Mouse (Mus musculus): Measurements from ENCODE around the gene Vmn2r70. TPM values are rescaled to one million over a fixed set of nuclear protein-coding genes. Genes with fewer than 3 reads are reported as not detected.

The Vmn2r70 gene
- polyA plus RNA-seq (2012), result not detected in 2 replicates

GRCm38 (mm10) chr7:85569092-85569491 lies at the start of gene Vmn2r70:
Vmn2r70 (minus strand) TSS chr7:85569192.
- no peak for TF ChIP-seq GATA1 (IDR thresholded peaks at IDR 0.05; ENCODE audit: low read length)

- TF ChIP-seq GATA1 (IDR thresholded peaks at IDR 0.05; ENCODE audit: low read length), result no peak
Observed at GRCm38 (mm10) chr7:85562787-85563186, 6.2 kb downstream of the Vmn2r70 start, which contains the start of gene Vmn2r71. Vmn2r71 (plus strand) TSS chr7:85563087.

GRCm38 (mm10) chr7:85543118-85543517 lies 25.9 kb downstream of the Vmn2r70 start:
- no peak for TF ChIP-seq GATA1 (IDR thresholded peaks at IDR 0.05; ENCODE audit: low read length)

GRCm38 (mm10) chr7:85542108-85542507 lies 26.9 kb downstream of the Vmn2r70 start:
- TF ChIP-seq GATA1 (IDR thresholded peaks at IDR 0.05; ENCODE audit: low read length), result no peak

Other genes starting within 250 kb of the Vmn2r70 start
- not detected in 2 replicates for gene Vmn2r69, start 153.3 kb downstream of the Vmn2r70 start, polyA plus RNA-seq (2012)
- gene Vmn2r71, start 6.1 kb downstream of the Vmn2r70 start, polyA plus RNA-seq (2012), result not detected in 2 replicates
- not detected in 2 replicates for gene Vmn2r72, start 185.9 kb upstream of the Vmn2r70 start, polyA plus RNA-seq (2012)

Measured in G1E-ER4 (cell line).